Mouse (Mus musculus) heart, postnatal 0 days (tissue): Measurements from ENCODE around the gene Rad51c.

Experiments used
- CTCF ChIP-seq: IDR thresholded peaks from 2 replicates; pipeline ENCODE4 v1.5.1; 2016; ENCODE audit warnings: antibody characterized with exemption, control low read depth, low read depth
- EP300 ChIP-seq: IDR thresholded peaks from 2 replicates; pipeline ENCODE4 v1.6.1; 2016; ENCODE audit warnings: antibody characterized with exemption, low read depth

DNA sequence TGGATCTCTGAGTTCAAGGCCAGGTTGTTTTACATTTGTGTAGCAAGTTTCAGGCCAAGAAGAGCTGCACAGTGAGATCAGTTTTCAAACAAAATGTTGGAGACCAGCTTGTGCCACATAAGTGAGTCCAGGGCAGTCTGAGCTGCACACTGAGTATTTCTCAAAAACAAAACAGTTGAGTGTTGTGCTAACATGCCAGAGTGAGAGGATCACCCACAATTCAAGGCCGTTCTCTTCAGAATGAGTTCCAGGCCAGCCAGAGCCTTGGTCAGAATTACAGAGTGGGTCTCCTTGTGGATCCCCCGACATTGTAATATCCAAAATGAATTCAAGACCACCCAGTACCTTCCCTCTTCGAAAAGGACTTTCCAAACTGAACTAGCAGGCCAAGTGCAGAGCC, 41.4 kb upstream of the Rad51c start:
- no peak for TF ChIP-seq EP300
- TF ChIP-seq CTCF = no peak
